Mouse (Mus musculus) heart, postnatal 0 days (tissue): Measurements from ENCODE around the gene Kif5c. TPM values are rescaled to one million over a fixed set of nuclear protein-coding genes. Genes with fewer than 3 reads are reported as not detected.

ENCODE experiments used
- ATAC-seq: fragments of 200-750 bp; cut with Nextera tagmentation; 2 replicates; pipeline ENCODE4 v1.8.0; 2017; ENCODE audit warnings: low read depth, moderate number of reproducible peaks, moderate library complexity; ENCODE audit not compliant: insufficient read depth
- DNase-seq: peaks from one replicate; pipeline ENCODE4 v3.0.0-alpha.2; 2016; ENCODE audit warnings: low spot score
- H3K27ac ChIP-seq: fragments of 300-500 bp; sonication (generic); 2 replicates; pipeline ENCODE4 v1.5.1; 2014; ENCODE audit warnings: low read depth, mild to moderate bottlenecking
- H3K27me3 ChIP-seq: fragments of 300-500 bp; sonication (generic); 2 replicates; pipeline ENCODE4 v1.6.1; 2014; ENCODE audit warnings: low read length, mixed read lengths; ENCODE audit not compliant: control insufficient read depth, insufficient read depth
- H3K36me3 ChIP-seq: fragments of 300-500 bp; sonication (generic); replicated peaks from 2 replicates; pipeline ENCODE4 v1.6.1; 2014; ENCODE audit warnings: low read length, mixed read lengths; ENCODE audit not compliant: control insufficient read depth, insufficient read depth
- H3K4me1 ChIP-seq: fragments of 300-500 bp; sonication (generic); 2 replicates; pipeline ENCODE4 v1.6.1; 2014; ENCODE audit warnings: antibody characterized with exemption; ENCODE audit not compliant: control insufficient read depth, insufficient read depth
- H3K4me2 ChIP-seq: fragments of 300-500 bp; sonication (generic); 2 replicates; pipeline ENCODE4 v1.6.1; 2014; ENCODE audit warnings: low read depth, mild to moderate bottlenecking, low read length, moderate library complexity
- H3K4me3 ChIP-seq: fragments of 300-500 bp; sonication (generic); 2 replicates; pipeline ENCODE4 v1.5.1; 2014; ENCODE audit warnings: low read depth, low read length
- H3K9ac ChIP-seq: fragments of 300-500 bp; sonication (generic); replicated peaks from 2 replicates; pipeline ENCODE4 v1.6.1; 2014; ENCODE audit warnings: low read depth, low read length, mixed read lengths
- H3K9me3 ChIP-seq: fragments of 300-500 bp; sonication (generic); replicated peaks from 2 replicates; pipeline ENCODE4 v1.6.1; 2016; ENCODE audit warnings: low read length; ENCODE audit not compliant: control insufficient read depth
- CTCF ChIP-seq: IDR thresholded peaks from 2 replicates; pipeline ENCODE4 v1.5.1; 2016; ENCODE audit warnings: antibody characterized with exemption, control low read depth, low read depth
- EP300 ChIP-seq: IDR thresholded peaks from 2 replicates; pipeline ENCODE4 v1.6.1; 2016; ENCODE audit warnings: antibody characterized with exemption, low read depth
- WGBS: fragments of 180-500 bp; shearing (Covaris S2); extraction: QIAGEN DNeasy Blood & Tissue Kit; methylation state at CpG from one replicate; pipeline ENCODE4 v1.1.7; 2014; 5-methylcytosine and 5-hydroxymethylcytosine counted together
- polyA plus RNA-seq: library from polyadenylated mRNA; unstranded; fragments of >200 nt; fragmentation: Nextera tagmentation; extraction: Ambion mirVana; gene quantifications from 2 replicates; pipeline ENCODE4 v1.2.1, GENCODE M21; 2015
- total RNA-seq: library from RNA; depleted of rRNA; stranded (reverse); fragments of >200 nt; gene quantifications from 2 replicates; pipeline ENCODE4 v1.2.3, GENCODE M21; 2014; ENCODE audit warnings: low replicate concordance

Kif5c gene
- total and polyA plus RNA-seq, 2 experiments from 2014 or later, result 0.34 to 0.76 TPM

- WGBS, result 81% methylated on average over 7 of the region's 7 CpGs
- no peaks in the 10 kb centered on the region for H3K4me1 ChIP-seq
- no peaks in the 10 kb centered on the region for H3K9me3 ChIP-seq
- no peak overlapping the region for H3K4me2 ChIP-seq
- no peaks in the 10 kb centered on the region for H3K36me3 ChIP-seq
- H3K4me3 ChIP-seq, result no peak overlapping the region
- DNase-seq (no peak), ATAC-seq (no peak)
- H3K9ac ChIP-seq, result no peak overlapping the region
- no peaks in the 10 kb centered on the region for H3K27me3 ChIP-seq
- TF ChIP-seq CTCF (no peak), EP300 (no peak)
- no peak overlapping the region for H3K27ac ChIP-seq
These were observed 59.3 kb downstream of the Kif5c start for GRCm38 (mm10) chr2:49678386-49678785.

- Histone ChIP-seq H3K27ac (no peak overlapping the region), H3K9ac (no peak overlapping the region), H3K4me2 (no peak overlapping the region), H3K9me3 (no peaks in the 10 kb centered on the region), H3K36me3 (no peaks in the 10 kb centered on the region), H3K4me3 (no peak overlapping the region), H3K4me1 (no peaks in the 10 kb centered on the region), H3K27me3 (no peaks in the 10 kb centered on the region)
- DNase-seq, result no peak
- WGBS, result 81% methylated on average over 16 of the region's 16 CpGs
- no peak for TF ChIP-seq EP300
- TF ChIP-seq CTCF, result no peak
- ATAC-seq, result no peak
These were observed 60.3 kb downstream of the Kif5c start for GRCm38 (mm10) chr2:49679135-49679964.

GRCm38 (mm10) chr2:49682754-49683153 is 63.7 kb downstream of the Kif5c start:
- no peak for TF ChIP-seq CTCF
- no peak for ATAC-seq
- Histone ChIP-seq H3K4me3 (no peak overlapping the region), H3K4me1 (no peaks in the 10 kb centered on the region), H3K9me3 (no peaks in the 10 kb centered on the region), H3K27ac (no peak overlapping the region), H3K9ac (no peak overlapping the region), H3K36me3 (no peaks in the 10 kb centered on the region), H3K4me2 (no peak overlapping the region), H3K27me3 (no peaks in the 10 kb centered on the region)
- no peak for DNase-seq
- WGBS, result 85% methylated on average over 6 of the region's 6 CpGs

GRCm38 (mm10) chr2:49684808-49685207 is 65.7 kb downstream of the Kif5c start:
- Histone ChIP-seq H3K9ac (no peak overlapping the region), H3K4me2 (no peak overlapping the region), H3K9me3 (no peaks in the 10 kb centered on the region), H3K27ac (no peak overlapping the region), H3K4me1 (no peaks in the 10 kb centered on the region), H3K27me3 (no peaks in the 10 kb centered on the region), H3K36me3 (no peaks in the 10 kb centered on the region), H3K4me3 (no peak overlapping the region)
- WGBS, result 64% methylated on average over 2 of the region's 2 CpGs
- no peak for ATAC-seq
- TF ChIP-seq CTCF, result no peak
- no peak for TF ChIP-seq EP300
- DNase-seq, result no peak

- Histone ChIP-seq H3K4me1 (peaks cover 3% of the 10 kb centered on the region; the same call in 1 of the 2 replicates), H3K9ac (no peak overlapping the region), H3K27ac (no peak overlapping the region), H3K4me3 (no peak overlapping the region), H3K36me3 (no peaks in the 10 kb centered on the region), H3K27me3 (no peaks in the 10 kb centered on the region), H3K9me3 (no peaks in the 10 kb centered on the region), H3K4me2 (no peak overlapping the region)
- 75% methylated on average over 9 of the region's 9 CpGs for WGBS
- no peak for TF ChIP-seq EP300
- DNase-seq (no peak), ATAC-seq (no peak)
These were observed 71.3 kb downstream of the Kif5c start for GRCm38 (mm10) chr2:49690421-49690826.

- TF ChIP-seq CTCF (no peak), EP300 (no peak)
- WGBS, result 60% methylated on average over 5 of the region's 5 CpGs
- peaks cover 3% of the 10 kb centered on the region; the same call in 1 of the 2 replicates for H3K4me1 ChIP-seq
- no peak for DNase-seq
- H3K27me3 ChIP-seq, result no peaks in the 10 kb centered on the region
- ATAC-seq, result no peak
- H3K9me3 ChIP-seq, result no peaks in the 10 kb centered on the region
- H3K4me3 ChIP-seq, result no peak overlapping the region
- H3K4me2 ChIP-seq, result no peak overlapping the region
- no peaks in the 10 kb centered on the region for H3K36me3 ChIP-seq
- H3K9ac ChIP-seq, result no peak overlapping the region
- H3K27ac ChIP-seq, result no peak overlapping the region
These were observed 72.3 kb downstream of the Kif5c start for GRCm38 (mm10) chr2:49691441-49691840.
